Mouse (Mus musculus): ENCODE data around the gene Pet100.

The Pet100 gene

DNA sequence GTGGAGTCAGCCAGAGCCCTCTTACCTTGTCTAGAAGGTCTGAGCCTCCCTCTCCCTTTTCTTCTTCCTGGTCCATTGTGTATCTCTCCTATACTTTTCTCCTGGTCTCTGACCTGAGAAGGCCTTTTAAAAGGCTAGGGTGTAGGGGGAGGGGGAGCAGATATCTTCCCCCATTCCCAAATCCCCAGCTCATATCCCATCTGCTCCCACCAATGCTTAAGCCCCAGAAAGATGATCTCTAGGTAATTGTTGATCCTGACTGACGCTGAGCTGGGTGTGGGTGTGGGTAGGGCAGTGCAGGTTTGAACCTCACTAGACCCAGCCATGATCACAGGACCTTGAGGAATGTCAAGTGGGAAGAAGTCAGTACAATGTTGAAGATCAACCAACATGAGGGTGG is 4.1 kb downstream of the Pet100 start, which contains the start of gene Pcp2:
Gene Pcp2 (minus strand): TSS at position 101 of the 400 bp plus-strand sequence.
- in situ Hi-C loops (cut with MboI, MseI), result loop anchor here (10.0 kb wide), 1 partner anchor 599 kb away; the partner anchor contains the start of gene Lrrc8e

- in situ Hi-C loops (cut with MboI, MseI), result loop anchor here (10.0 kb wide), 1 partner anchor 598 kb away; the partner anchor contains the start of gene Lrrc8e
Measured at GRCm38 (mm10) chr8:3626971-3627370, 5.6 kb downstream of the Pet100 start.

DNA sequence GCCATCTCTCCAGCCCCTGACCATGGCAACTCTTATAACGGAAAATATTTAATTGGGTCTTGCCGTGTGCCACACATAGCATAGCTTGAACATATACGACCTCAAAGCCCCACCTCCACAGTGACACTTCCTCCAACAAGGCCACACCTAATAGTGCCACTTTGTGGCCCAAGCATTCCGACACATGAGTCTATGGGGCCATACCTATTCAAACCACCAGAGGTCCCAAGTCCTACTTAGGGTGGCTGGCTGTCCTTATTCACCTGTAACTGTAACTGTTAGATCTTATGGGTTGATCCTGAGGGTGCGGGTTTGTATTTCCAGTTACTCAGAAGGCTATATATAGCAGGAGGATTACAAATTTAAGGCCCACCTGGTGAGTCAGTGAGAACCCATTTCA is 6.7 kb downstream of the Pet100 start:
- in situ Hi-C loops (cut with MboI, MseI), result loop anchor here (10.0 kb wide), 1 partner anchor 597 kb away; the partner anchor contains the start of gene Lrrc8e

- in situ Hi-C loops (cut with MboI, MseI), result loop anchor here (5.0 kb wide), 1 partner anchor 41 kb away; the partner anchor contains the start of gene Fcor
Measured at GRCm38 (mm10) chr8:3630647-3631477, 9.5 kb downstream of the Pet100 start, which contains the start of gene Stxbp2. Stxbp2 (plus strand) TSS chr8:3630955.

GRCm38 (mm10) chr8:3631478-3631875 is 10.1 kb downstream of the Pet100 start:
- in situ Hi-C loops (cut with MboI, MseI), result loop anchor here (5.0 kb wide), 1 partner anchor 41 kb away; the partner anchor contains the start of gene Fcor

GRCm38 (mm10) chr8:3645804-3646203 is 24.5 kb downstream of the Pet100 start:
- in situ Hi-C loops (cut with MboI, MseI), result no loop called here

DNA sequence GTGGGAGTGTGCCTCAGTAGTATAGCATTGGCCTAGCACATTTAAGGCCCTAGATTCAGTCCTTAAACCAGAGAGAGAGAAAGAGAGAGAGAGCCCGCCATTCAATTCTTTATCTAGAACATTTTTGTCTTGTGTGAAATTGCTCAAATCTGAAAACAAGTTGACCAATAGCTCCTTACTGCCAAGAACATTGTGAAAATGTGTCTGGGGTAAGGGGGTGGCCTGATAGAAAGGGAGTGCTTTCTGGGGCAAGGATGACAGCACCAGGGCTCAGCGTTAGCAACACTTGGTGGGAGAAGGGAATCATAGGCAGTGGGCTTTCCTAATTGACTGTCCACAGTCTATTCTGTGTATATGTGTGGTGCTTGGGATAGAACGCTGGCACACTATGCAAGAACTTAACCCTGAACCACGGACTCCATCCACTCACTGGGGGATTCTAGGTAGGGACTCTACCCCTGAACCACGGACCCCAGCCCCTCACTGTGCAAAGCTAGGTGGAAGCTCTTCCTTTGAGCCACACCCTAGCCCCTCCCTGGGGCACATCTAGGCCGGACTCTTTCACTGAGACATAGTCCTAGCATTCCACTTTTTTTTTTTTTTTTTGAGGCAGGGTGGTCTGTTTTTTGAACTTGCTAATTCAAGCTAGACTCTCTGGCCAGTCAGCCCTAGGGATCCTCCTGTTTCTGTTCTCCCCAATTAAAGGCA is 25.6 kb downstream of the Pet100 start:
- in situ Hi-C loops (cut with MboI, MseI), result no loop called here

DNA sequence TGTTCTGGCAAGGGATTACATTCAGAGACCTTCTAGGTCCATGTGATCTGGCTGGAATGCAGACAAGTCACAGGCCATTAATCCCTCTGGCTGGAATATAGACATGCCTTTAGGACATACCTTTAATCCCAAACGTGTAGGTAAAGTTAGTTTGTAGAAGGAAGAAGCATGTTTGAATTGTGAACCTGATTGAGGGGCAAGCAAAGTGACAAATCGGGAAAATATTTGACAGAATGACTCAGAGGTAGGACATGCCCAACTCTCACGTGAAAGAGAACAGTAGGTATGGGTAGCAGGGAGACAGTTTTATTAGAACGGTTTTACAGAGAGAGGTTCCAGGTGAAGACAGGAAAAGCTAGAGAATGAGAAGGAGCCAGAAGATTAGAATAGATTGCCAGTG is 26.2 kb downstream of the Pet100 start:
- in situ Hi-C loops (cut with MboI, MseI), result no loop called here

DNA sequence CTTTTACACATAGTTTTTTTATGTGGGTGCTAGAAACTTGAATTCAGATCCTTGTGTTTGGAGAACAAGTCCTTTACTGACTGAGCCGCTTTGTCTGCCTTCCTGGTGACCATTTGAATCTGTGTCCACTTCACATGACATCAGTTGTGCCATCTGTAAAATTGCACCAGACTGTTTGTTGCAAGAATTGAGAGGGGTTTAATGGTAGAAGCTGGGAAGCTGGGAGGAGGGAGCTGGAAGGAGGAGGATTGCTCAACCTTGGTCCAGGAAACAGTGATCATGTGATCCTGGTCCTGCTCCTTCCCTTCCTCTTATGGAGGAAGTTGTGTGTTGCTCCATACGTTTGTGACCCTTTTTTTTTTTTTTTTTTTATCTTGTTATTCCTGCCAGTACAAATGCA is 26.9 kb downstream of the Pet100 start:
- in situ Hi-C loops (cut with MboI, MseI), result no loop called here

DNA sequence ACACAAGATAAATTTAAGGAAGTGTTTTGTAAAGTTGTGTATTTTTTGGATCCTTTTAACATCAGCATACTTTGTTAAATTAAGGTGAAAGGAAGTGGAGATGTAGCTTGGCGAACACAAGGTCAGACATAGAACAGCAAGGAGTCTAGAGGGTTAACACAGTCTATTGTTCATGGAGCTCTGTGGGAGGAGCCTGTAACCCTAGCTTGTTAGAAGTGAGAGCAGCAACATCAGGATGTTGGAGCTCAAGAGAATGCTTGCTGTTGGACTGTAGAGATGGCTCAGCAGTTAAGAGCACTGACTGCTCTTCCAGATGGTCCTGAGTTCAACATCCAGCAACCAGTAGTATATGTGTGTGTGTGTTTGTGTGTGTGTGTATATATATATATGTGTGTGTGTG is 27.6 kb downstream of the Pet100 start:
- in situ Hi-C loops (cut with MboI, MseI), result no loop called here

DNA sequence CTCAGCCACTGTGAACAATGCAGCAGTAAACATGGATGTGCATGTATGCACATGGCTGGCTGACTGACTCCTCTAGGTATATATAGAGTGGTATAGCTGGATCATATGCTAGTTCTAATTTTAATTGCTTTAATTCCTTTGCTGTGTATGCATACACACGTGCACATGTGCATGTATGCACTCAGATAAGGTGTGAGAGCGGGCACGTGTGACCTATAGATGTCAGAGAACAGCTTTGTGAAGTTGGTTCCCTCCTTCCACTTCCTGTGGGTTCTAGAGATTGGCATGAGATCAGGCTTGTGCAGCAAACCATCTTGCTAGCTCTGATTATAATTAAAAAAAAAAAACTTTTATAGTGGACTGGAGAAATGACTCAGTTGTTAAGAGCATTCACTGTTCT is 31.5 kb downstream of the Pet100 start:
- in situ Hi-C loops (cut with MboI, MseI), result no loop called here

DNA sequence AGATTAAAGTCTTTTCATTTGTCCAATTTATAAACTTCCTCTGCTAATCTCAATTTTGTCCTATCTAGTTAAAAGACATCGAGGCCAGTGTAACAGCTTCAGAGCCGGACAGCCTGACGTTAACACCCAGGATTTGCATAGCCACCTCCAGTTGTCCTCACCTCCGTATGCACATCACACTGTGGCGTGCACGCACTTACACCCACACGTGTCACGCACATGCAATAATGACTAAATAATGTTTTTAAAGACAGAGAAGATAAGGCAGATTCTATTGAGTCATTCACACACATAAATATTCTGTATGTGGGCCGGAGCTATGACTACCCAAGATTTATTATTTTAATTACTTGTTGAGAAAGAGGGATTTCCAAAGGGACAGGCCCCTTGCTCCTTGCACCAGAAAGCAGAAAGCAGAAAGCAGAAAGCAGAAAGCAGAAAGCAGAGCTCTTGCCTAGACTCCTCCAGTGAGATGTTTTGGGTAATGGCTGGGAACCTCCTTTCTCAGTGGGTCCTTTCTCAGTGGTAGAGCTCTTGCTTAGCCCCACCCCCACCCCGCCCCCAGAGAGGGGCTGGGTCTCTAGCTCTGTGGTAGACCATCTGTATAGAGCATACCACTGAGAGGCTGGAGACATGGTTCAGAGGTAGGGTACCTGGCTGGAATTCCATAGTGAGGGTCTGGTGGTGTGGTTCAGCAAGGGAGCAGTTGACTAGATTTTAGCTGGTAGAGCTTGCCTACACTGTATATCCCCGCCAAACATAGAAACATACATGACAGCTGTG is 33.6 kb downstream of the Pet100 start:
- in situ Hi-C loops (cut with MboI, MseI), result no loop called here

DNA sequence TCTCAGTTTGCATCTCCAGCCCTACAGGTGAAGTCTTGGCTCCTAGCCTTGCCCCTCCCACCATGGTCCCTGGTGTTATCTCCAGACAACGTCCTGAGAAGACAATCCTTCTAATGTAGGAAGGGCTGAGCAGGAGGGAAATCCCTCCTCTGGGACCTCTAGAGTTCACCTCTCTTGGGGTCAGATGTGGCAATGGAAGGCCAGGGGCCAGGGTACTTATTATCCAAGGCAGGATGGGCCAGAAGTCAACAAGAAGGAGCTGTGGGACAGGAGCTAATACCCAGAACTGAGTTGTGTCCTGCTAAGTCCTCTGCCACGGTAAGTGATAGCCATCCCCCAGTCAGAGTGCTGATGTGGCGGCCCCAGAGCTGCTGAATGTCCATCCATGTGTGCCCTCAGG is 34.2 kb downstream of the Pet100 start, which contains the start of gene Retn:
Gene Retn (plus strand): TSS at position 245 of the 400 bp plus-strand sequence.
- in situ Hi-C loops (cut with MboI, MseI), result no loop called here

- in situ Hi-C loops (cut with MboI, MseI), result no loop called here
Measured at GRCm38 (mm10) chr8:3656725-3657381, 35.5 kb downstream of the Pet100 start.

DNA sequence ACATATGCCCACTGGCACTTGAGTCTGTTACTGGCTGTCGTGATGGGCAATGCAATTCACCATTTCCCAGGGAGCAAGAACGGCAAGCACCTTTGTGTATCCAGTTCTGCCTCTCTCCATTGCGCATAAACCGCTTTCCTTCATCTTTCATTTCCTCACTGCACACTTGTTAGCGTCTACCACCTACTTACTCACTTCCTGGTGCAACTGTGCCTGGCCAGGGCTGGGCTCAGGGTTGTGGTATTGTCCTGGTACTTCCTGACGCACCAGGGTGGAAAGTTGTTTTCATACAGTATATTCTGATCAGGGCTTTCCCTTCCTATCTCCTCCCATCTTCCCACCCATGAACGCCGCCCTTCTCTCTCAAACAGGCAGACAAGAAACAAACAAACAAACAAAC is 39.5 kb downstream of the Pet100 start:
- in situ Hi-C loops (cut with MboI, MseI), result no loop called here

- in situ Hi-C loops (cut with MboI, MseI), result no loop called here
Measured at GRCm38 (mm10) chr8:3664405-3664804, 43.1 kb downstream of the Pet100 start.

- in situ Hi-C loops (cut with MboI, MseI), result no loop called here
Measured at GRCm38 (mm10) chr8:3665507-3665906, 44.2 kb downstream of the Pet100 start, which contains the start of gene Mcemp1. Mcemp1 (plus strand) TSS chr8:3665754.

- in situ Hi-C loops (cut with MboI, MseI), result loop anchor here (5.0 to 10.0 kb wide), 3 partner anchors 38 to 286 kb away; partner anchors contain the start of genes Pex11g and Stxbp2
Measured at GRCm38 (mm10) chr8:3670388-3670787, 49.0 kb downstream of the Pet100 start.

DNA sequence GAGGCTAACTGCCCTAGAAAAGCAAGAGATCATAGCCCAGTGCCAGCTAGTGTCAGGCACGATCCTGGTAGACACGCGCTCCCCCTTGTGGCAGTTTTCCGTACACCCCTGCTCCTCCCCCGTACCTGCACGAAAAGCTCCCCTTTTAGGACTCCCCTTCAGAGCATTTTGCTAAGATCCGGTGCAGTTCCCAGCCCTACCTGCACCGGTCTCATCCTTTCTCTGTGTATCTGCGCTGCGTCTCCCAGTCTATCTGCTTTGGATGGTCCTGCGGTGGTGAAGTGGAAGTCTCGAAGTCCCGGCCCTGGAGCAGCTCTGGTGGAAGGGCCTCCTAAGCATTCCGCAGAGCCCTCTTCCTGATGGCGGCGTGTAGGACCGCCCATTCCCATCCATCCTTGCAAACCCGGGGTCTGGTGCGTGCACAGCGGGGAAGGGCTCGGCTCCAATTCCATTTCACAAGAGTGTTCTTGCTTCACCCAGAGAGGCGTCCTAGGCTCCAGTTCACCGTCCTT is 50.7 kb downstream of the Pet100 start, which contains the start of gene Fcor:
Gene Fcor (minus strand): TSS at position 383 of the 512 bp plus-strand sequence.
- in situ Hi-C loops (cut with MboI, MseI), result loop anchor here (5.0 to 10.0 kb wide), 3 partner anchors 40 to 287 kb away; partner anchors contain the start of genes Pex11g and Stxbp2

GRCm38 (mm10) chr8:3674671-3675070 is 53.3 kb downstream of the Pet100 start:
- in situ Hi-C loops (cut with MboI, MseI), result loop anchor here (5.0 to 10.0 kb wide), 3 partner anchors 42 to 290 kb away; partner anchors contain the start of genes Pex11g and Stxbp2
